Mouse (Mus musculus) ZHBTc4 (cell line): ENCODE measurements at regions not wholly inside any gene's neighbourhood (a gene's known extent, or its start where the extent isn't known, plus 50 kb on each side); places are given as distances from the start of the nearest gene placed in this dataset.

Experiments
- DNase-seq: peaks from one replicate; pipeline ENCODE4 v3.0.0-alpha.2; 2011; ENCODE audit warnings: low read depth, low spot score

DNA sequence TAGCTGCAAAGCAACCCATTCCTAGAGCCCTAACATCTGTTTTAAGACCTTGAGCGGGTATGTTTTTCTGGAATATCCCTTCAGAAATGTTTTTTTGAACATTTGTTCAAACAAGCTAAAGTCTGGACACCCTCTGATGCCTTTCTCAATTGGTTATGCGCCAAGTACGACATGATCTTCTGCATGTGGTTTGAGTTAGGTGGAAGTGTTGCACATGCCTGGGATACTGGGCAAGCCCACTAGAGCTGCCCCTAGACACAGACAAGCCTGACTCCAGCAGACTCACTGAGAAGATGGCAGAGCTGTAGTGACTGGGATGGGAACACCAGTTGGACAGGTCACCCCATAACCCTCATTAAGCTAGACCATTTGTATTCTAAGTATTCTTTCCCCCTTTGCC lies 153.2 kb upstream of the Cypt2 start:
- DNase-seq: no peak

DNA sequence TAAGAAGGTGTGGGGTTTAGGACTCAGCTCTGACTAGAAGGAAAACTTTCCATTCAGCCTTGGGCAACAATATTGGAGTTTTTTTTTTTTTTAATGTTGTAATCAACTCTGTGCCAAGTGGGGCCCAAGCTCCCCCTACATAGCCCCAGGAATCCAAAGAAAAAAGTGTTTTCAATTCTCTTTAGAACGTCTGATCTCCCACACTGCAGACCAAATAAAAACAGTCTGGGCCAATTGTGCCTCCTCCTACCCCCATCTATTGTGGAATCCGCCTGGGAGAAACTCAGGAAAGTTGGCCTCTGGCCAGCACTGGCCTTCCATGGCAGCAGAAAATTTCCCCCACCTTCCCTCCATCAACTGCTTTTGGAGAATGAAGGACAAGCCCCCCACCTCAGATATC lies 133.3 kb upstream of the Cypt2 start:
- DNase-seq: no peak

DNA sequence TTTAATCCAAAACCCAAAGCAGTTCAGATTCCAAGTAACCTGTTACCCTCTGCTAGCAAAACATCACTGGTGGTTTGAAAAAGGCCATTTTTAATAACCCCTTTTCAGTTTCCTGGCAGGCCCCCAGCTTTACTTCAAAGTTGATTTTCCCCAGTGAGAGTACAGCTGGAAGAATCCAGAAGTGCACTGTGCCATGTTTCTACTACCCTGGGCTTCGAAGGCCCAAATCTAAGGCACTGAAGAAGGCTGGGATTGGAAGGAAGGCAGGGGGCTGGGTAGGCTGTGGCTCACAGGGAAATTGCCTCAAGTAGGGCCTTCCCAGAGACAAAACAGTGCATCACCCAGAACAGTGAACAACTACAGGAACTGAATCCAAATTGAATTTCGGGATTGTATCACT lies 131.6 kb upstream of the Cypt2 start:
- no peak for DNase-seq

DNA sequence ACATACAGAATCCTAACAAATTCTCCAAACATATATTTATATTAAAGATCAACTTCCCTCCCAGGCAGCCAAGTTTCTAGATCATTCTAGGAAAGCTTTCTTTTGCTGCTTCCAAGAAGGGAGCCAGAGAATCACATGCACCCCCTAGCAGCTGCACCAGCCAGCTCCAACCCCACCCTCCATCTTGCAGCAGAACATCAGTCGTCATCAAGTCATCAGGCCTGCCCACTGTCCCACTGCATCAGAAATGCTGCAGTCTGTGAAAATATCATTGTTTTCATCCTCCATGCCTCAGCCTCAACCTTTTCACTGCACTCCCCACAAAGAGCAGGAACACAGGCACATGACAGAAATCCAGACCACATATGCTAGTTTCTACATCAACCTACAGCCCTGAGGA lies 109.1 kb upstream of the Cypt2 start:
- DNase-seq: no peak

DNA sequence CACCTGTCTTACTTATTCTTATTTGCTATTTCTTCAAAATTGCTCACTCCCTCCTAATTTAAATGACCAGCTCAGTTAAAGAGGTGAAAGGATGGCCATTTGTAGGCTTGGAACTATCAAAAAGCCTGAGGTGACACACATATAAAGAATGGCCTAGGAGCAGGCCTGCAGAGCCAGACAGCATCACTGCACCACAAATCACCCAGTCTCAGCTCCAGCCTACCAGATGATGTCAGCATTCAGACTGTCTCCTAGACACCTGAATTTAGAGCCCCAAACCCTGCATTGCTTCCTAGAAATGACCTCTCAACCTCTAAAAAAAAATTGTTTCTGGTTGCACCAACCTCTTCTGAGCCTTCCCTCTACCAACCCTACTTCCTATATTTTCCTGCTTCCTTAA lies 108.5 kb upstream of the Cypt2 start:
- no peak for DNase-seq

DNA sequence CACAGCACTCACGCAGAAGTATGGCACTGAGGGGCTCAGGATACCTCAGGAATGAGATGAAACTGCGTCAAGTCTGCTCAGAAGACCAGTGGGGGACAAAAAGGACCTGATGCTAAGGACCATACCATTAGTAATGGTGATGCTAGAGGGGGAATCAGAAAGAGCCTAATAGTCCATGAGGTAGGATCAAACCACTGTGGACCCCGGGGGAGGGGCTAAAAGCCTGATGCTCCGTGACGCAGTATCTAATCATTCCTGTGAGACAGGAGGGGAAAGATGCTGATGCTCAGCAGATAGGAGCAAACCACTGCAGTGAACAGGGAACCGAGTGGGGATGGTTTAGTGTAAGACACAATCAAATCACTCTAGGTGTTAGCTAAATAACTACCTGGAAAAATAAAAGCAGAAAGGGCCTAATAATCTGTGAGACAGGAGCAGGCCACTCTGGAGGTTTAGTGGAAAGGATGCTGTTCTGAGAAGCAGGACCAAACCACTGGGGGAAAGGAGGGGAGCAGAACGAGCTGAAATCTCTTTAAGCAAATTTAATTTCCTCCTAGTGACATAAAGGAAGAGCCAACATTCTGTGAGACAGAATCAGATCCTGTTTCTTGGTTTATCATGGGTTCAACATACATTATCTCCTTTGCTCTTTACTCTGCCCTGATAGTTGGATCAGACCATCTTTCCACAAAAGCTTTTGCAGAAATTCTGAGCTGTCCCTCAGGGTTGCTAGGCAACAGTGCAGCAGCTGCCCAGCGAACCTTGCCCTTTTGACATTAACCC lies 107.7 kb upstream of the Cypt2 start:
- DNase-seq: no peak

DNA sequence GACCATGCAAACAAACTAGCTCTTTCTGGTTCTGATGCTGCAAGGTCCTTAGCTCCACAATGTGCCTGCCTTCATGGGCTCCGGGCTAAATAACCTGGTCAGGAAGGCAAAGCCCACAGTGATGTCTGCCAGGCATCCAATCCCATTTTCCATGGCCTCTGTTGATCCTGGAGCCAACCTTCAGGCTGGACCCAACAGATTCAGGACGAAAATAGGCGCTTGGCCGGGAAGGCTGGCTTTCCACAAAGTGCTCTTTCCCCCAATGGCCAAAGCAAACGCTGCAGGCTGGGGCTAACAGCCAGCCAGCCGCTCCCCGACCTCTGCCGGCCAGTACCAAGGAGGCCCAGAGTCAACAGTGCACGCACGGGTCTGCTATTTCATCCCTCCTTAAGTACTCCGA lies 106.3 kb upstream of the Cypt2 start:
- no peak for DNase-seq

DNA sequence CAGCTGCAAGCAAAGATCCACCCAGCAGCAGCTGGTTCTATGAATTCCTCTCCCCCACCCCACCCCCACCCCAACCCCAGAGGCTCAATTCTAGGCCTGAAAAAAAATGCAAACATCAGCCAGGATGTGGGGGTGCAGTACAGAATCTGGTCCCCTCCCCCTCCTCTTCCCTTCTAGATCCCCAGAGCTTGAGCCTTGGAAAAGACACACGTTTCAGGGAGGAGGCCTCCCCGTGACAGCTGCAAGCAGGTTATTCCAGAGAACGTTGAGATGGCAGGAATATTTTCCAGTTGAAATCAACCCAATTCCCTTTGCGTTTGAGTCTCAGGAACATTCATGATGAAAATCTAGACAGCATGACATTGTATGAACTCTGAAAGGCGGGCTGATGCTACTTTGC lies 86.2 kb upstream of the Cypt2 start:
- DNase-seq: no peak

DNA sequence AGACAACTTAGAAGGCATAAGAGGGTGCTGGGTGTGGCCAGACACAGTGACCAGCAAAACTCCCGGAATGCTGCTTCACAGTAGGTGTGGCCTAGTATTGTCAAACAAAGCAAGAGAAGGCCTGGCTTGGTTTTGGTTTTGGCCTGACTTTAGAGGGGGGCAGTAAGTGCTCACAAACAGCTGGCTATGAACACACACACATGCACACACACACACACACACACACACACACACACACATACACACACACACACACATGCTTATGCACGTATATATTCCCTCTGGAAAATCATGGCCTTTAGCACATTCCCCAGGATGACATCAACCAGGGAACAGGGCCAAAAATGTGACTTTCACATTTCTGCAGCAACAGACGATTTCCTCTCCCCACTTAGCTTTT lies 78.6 kb upstream of the Cypt2 start:
- DNase-seq: peak; percentile 30
